Mouse (Mus musculus): ENCODE results near the gene Olfr389.

Gene Olfr389

GRCm38 (mm10) chr11:73780613-73781012, at the start of gene Olfr389:
Olfr389 (minus strand) TSS chr11:73780713.
- no peak for DNase-seq (ENCODE audit: low spot score in 2 of 2)

DNA sequence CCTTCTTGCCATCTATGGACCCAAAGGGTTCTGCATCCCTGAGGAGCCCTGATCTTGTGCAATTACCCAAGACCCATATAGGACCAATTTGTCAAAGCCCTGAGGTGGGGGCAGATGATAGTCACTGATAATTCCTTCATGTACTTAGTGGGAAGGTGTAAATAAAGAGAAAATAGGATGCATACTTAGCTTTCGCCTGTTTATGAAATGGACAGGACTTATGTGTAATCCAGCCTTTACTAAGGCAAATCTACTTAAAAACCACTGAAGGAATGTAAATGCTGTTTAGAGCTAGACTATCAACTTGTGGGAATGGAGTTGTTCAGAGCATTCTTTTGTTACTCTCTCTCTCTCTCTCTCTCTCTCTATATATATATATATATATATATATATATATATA, 36.4 kb upstream of the Olfr389 start, which contains the start of gene Olfr392:
Olfr392 (minus strand) TSS at position 101 of the 400 bp plus-strand sequence.
- no peak for DNase-seq (ENCODE audit: low spot score in 2 of 2)

DNA sequence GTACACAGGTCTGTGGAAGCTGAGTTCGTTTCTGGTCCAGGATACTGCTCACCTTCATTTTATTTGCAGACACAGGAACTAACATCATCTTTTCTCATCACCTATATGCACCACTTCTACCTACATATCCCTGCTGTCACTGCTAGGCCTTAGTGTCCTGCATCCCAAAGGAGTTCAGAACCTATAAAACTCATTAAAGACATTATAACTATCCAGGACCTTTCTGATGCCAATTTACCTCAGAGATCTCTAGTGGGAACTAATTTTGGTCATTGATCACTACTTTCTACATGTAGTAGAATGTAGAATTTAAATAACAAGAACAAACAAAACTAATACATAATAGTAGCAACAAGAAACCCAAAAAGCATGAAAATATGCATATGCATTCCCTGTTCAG, 22.4 kb upstream of the Olfr389 start, which contains the start of gene Olfr391-ps:
Olfr391-ps (minus strand) TSS at position 101 of the 400 bp plus-strand sequence.
- no peak for DNase-seq (ENCODE audit: low spot score in 2 of 2)

GRCm38 (mm10) chr11:73782664-73783063, 2.2 kb upstream of the Olfr389 start, which contains the start of gene Olfr390:
Olfr390 (plus strand) TSS chr11:73782964.
- no peak for DNase-seq (ENCODE audit: low spot score in 2 of 2)

- no peak for DNase-seq (ENCODE audit: low spot score in 2 of 2)
Measured at GRCm38 (mm10) chr11:73759115-73759514, 21.4 kb downstream of the Olfr389 start.
